Mouse (Mus musculus): ENCODE results near the gene Fbxl20.

DNA sequence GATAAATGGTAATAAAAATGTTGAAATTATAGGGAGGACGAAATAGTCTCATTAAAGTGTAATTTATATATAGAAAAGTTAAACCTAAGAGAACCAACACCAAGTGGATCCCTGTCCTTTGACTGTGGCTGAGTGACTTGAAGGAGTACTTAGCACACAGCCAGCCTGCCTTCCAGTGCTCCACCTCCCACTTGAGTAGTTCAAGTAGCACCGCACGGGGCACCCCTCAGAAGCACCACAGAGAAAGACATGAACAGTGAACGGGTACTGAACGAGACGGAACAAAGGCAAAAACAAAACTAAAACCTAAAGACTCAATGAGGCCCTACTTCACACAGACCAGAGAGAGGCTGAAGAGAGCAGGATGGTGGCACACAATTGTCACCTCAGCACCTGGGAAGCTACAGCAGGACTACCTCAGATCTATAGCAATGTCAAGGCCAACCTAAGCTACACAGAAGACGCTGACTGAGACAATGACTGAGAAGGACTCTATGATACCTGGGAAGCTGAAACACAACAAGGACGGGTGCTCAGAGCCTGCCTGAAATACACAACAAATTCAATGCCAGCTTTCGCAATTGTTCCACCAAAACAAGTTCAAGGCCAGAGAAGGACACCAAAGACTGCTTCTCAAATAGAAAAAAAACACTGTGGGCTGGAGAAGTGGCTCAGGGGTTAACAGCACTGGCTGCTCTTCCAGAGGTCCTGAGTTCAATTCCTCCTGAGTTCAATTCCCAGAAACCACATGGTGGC, 37.6 kb upstream of the Fbxl20 start:
- TF ChIP-seq CTCF (IDR thresholded peaks at IDR 0.05; ENCODE audit: low read depth, low read length) = no peak
- no peak for TF ChIP-seq POLR2A (IDR thresholded peaks at IDR 0.05; ENCODE audit: extremely low read depth, insufficient read depth, low read length)
